Mouse (Mus musculus): ENCODE measurements at regions not wholly inside any gene's neighbourhood (a gene's known extent, or its start where the extent isn't known, plus 50 kb on each side); places are given as distances from the start of the nearest gene placed in this dataset.

- Histone ChIP-seq H3K4me2 (replicated peaks) (no peak overlapping the region), H3K36me3 (no peaks in the 10 kb centered on the region), H3K9ac (no peak overlapping the region), H3K4me3 (replicated peaks) (no peak overlapping the region), H3K4me1 (peaks cover 26% of the 10 kb centered on the region), H3K27ac (replicated peaks) (no peak overlapping the region), H3K9me3 (replicated peaks) (no peaks in the 10 kb centered on the region), H3K27me3 (no peaks in the 10 kb centered on the region)
- WGBS = 45% methylated on average over 2 of the region's 2 CpGs
- no peak for ATAC-seq (ENCODE audit: insufficient number of reproducible peaks, low FRiP score, low TSS enrichment, low read depth)
Observed at GRCm38 (mm10) chr9:32029786-32030185, 86.2 kb upstream of the Arhgap32 start.

- no peak overlapping the region for H3K27ac ChIP-seq (replicated peaks)
- no peak for ATAC-seq (ENCODE audit: insufficient number of reproducible peaks, low FRiP score, low TSS enrichment, low read depth)
- no peaks in the 10 kb centered on the region for H3K27me3 ChIP-seq
- H3K9ac ChIP-seq = no peak overlapping the region
- no peaks in the 10 kb centered on the region for H3K9me3 ChIP-seq (replicated peaks)
- peaks cover 30% of the 10 kb centered on the region for H3K4me1 ChIP-seq
- H3K4me3 ChIP-seq (replicated peaks) = no peak overlapping the region
- no peaks in the 10 kb centered on the region for H3K36me3 ChIP-seq
- WGBS = 74% methylated on average over 7 of the region's 7 CpGs
- H3K4me2 ChIP-seq (replicated peaks) = no peak overlapping the region
Observed at GRCm38 (mm10) chr9:32030203-32030602, 85.7 kb upstream of the Arhgap32 start.

- H3K9ac ChIP-seq = peak overlapping the region; percentile 52
- peak; percentile 84 for ATAC-seq (ENCODE audit: insufficient number of reproducible peaks, low FRiP score, low TSS enrichment, low read depth)
- no peaks in the 10 kb centered on the region for H3K27me3 ChIP-seq
- H3K4me3 ChIP-seq (replicated peaks) = peak overlapping the region; percentile 67
- peak overlapping the region; percentile 85 for H3K4me2 ChIP-seq (replicated peaks)
- under 1% methylated on average over 55 of the region's 64 CpGs for WGBS
- no peaks in the 10 kb centered on the region for H3K36me3 ChIP-seq
- H3K4me1 ChIP-seq = peaks cover 32% of the 10 kb centered on the region
- peak overlapping the region; percentile 78 for H3K27ac ChIP-seq (replicated peaks)
- H3K9me3 ChIP-seq (replicated peaks) = no peaks in the 10 kb centered on the region
Observed at GRCm38 (mm10) chr9:32031950-32032453, 83.9 kb upstream of the Arhgap32 start.

GRCm38 (mm10) chr9:32032521-32033185 lies 83.3 kb upstream of the Arhgap32 start:
- Histone ChIP-seq H3K4me2 (replicated peaks) (peak overlapping the region; percentile 85), H3K4me3 (replicated peaks) (peak overlapping the region; percentile 67), H3K9ac (peak overlapping the region; percentile 52), H3K27me3 (no peaks in the 10 kb centered on the region), H3K36me3 (no peaks in the 10 kb centered on the region), H3K9me3 (replicated peaks) (no peaks in the 10 kb centered on the region), H3K27ac (replicated peaks) (peak overlapping the region; percentile 78), H3K4me1 (peaks cover 32% of the 10 kb centered on the region)
- ATAC-seq (ENCODE audit: insufficient number of reproducible peaks, low FRiP score, low TSS enrichment, low read depth) = peak; percentile 31
- WGBS = 0% methylated on average over 65 of the region's 94 CpGs

- no peaks in the 10 kb centered on the region for H3K27me3 ChIP-seq
- H3K9me3 ChIP-seq (replicated peaks) = no peaks in the 10 kb centered on the region
- no peak for ATAC-seq (ENCODE audit: insufficient number of reproducible peaks, low FRiP score, low TSS enrichment, low read depth)
- H3K4me3 ChIP-seq (replicated peaks) = peak overlapping the region; percentile 67
- peaks cover 37% of the 10 kb centered on the region for H3K4me1 ChIP-seq
- H3K9ac ChIP-seq = no peak overlapping the region
- H3K27ac ChIP-seq (replicated peaks) = no peak overlapping the region
- H3K4me2 ChIP-seq (replicated peaks) = peak overlapping the region; percentile 85
- WGBS = 8% methylated on average over 6 of the region's 6 CpGs
- H3K36me3 ChIP-seq = no peaks in the 10 kb centered on the region
Observed at GRCm38 (mm10) chr9:32033937-32034336, 82.0 kb upstream of the Arhgap32 start.

- 89% methylated on average over 2 of the region's 2 CpGs for WGBS
- Histone ChIP-seq H3K27me3 (no peaks in the 10 kb centered on the region), H3K4me1 (peaks cover 9% of the 10 kb centered on the region; the same call in 1 of the 2 replicates), H3K36me3 (no peaks in the 10 kb centered on the region), H3K4me3 (replicated peaks) (no peak overlapping the region), H3K27ac (replicated peaks) (no peak overlapping the region), H3K4me2 (replicated peaks) (no peak overlapping the region), H3K9ac (no peak overlapping the region), H3K9me3 (replicated peaks) (no peaks in the 10 kb centered on the region)
- ATAC-seq (ENCODE audit: insufficient number of reproducible peaks, low FRiP score, low TSS enrichment, low read depth) = no peak
Observed at GRCm38 (mm10) chr9:32039999-32040398, 75.9 kb upstream of the Arhgap32 start.

GRCm38 (mm10) chr9:32043344-32043743 lies 72.6 kb upstream of the Arhgap32 start:
- Histone ChIP-seq H3K4me2 (replicated peaks) (no peak overlapping the region), H3K36me3 (no peaks in the 10 kb centered on the region), H3K4me1 (peaks cover 5% of the 10 kb centered on the region; the same call in 1 of the 2 replicates), H3K9ac (no peak overlapping the region), H3K9me3 (replicated peaks) (no peaks in the 10 kb centered on the region), H3K4me3 (replicated peaks) (no peak overlapping the region), H3K27me3 (no peaks in the 10 kb centered on the region), H3K27ac (replicated peaks) (no peak overlapping the region)
- 55% methylated on average over 1 of the region's 1 CpGs for WGBS
- no peak for ATAC-seq (ENCODE audit: insufficient number of reproducible peaks, low FRiP score, low TSS enrichment, low read depth)

- WGBS = 82% methylated on average over 3 of the region's 3 CpGs
- H3K36me3 ChIP-seq = no peaks in the 10 kb centered on the region
- H3K9me3 ChIP-seq (replicated peaks) = no peaks in the 10 kb centered on the region
- H3K27ac ChIP-seq (replicated peaks) = no peak overlapping the region
- H3K27me3 ChIP-seq = no peaks in the 10 kb centered on the region
- no peak overlapping the region for H3K4me2 ChIP-seq (replicated peaks)
- ATAC-seq (ENCODE audit: insufficient number of reproducible peaks, low FRiP score, low TSS enrichment, low read depth) = no peak
- H3K9ac ChIP-seq = no peak overlapping the region
- H3K4me1 ChIP-seq = no peaks in the 10 kb centered on the region; the same call in none of the 2 replicates
- no peak overlapping the region for H3K4me3 ChIP-seq (replicated peaks)
Observed at GRCm38 (mm10) chr9:32046791-32047190, 69.1 kb upstream of the Arhgap32 start.

GRCm38 (mm10) chr9:32048941-32049340 lies 67.0 kb upstream of the Arhgap32 start:
- H3K9me3 ChIP-seq (replicated peaks) = no peaks in the 10 kb centered on the region
- H3K4me1 ChIP-seq = no peaks in the 10 kb centered on the region; the same call in none of the 2 replicates
- H3K36me3 ChIP-seq = no peaks in the 10 kb centered on the region
- no peak overlapping the region for H3K4me2 ChIP-seq (replicated peaks)
- no peak overlapping the region for H3K4me3 ChIP-seq (replicated peaks)
- no peak overlapping the region for H3K27ac ChIP-seq (replicated peaks)
- WGBS = 83% methylated on average over 7 of the region's 7 CpGs
- no peaks in the 10 kb centered on the region for H3K27me3 ChIP-seq
- H3K9ac ChIP-seq = no peak overlapping the region
- ATAC-seq (ENCODE audit: insufficient number of reproducible peaks, low FRiP score, low TSS enrichment, low read depth) = no peak

GRCm38 (mm10) chr9:32049546-32049945 lies 66.4 kb upstream of the Arhgap32 start:
- H3K4me1 ChIP-seq = no peaks in the 10 kb centered on the region; the same call in none of the 2 replicates
- 69% methylated on average over 6 of the region's 6 CpGs for WGBS
- H3K27me3 ChIP-seq = no peaks in the 10 kb centered on the region
- H3K4me3 ChIP-seq (replicated peaks) = no peak overlapping the region
- H3K9ac ChIP-seq = no peak overlapping the region
- ATAC-seq (ENCODE audit: insufficient number of reproducible peaks, low FRiP score, low TSS enrichment, low read depth) = no peak
- H3K36me3 ChIP-seq = no peaks in the 10 kb centered on the region
- H3K27ac ChIP-seq (replicated peaks) = no peak overlapping the region
- H3K9me3 ChIP-seq (replicated peaks) = no peaks in the 10 kb centered on the region
- H3K4me2 ChIP-seq (replicated peaks) = no peak overlapping the region

- Histone ChIP-seq H3K4me3 (replicated peaks) (no peak overlapping the region), H3K27ac (replicated peaks) (no peak overlapping the region), H3K9ac (no peak overlapping the region), H3K27me3 (no peaks in the 10 kb centered on the region), H3K4me1 (peaks cover 3% of the 10 kb centered on the region), H3K9me3 (replicated peaks) (no peaks in the 10 kb centered on the region), H3K36me3 (no peaks in the 10 kb centered on the region), H3K4me2 (replicated peaks) (no peak overlapping the region)
- no peak for ATAC-seq (ENCODE audit: insufficient number of reproducible peaks, low FRiP score, low TSS enrichment, low read depth)
- 54% methylated on average over 4 of the region's 4 CpGs for WGBS
Observed at GRCm38 (mm10) chr9:32053886-32054615, 61.9 kb upstream of the Arhgap32 start.
